Mouse (Mus musculus): ENCODE measurements at regions not wholly inside any gene's neighbourhood (a gene's known extent, or its start where the extent isn't known, plus 50 kb on each side); places are given as distances from the start of the nearest gene placed in this dataset.

DNA sequence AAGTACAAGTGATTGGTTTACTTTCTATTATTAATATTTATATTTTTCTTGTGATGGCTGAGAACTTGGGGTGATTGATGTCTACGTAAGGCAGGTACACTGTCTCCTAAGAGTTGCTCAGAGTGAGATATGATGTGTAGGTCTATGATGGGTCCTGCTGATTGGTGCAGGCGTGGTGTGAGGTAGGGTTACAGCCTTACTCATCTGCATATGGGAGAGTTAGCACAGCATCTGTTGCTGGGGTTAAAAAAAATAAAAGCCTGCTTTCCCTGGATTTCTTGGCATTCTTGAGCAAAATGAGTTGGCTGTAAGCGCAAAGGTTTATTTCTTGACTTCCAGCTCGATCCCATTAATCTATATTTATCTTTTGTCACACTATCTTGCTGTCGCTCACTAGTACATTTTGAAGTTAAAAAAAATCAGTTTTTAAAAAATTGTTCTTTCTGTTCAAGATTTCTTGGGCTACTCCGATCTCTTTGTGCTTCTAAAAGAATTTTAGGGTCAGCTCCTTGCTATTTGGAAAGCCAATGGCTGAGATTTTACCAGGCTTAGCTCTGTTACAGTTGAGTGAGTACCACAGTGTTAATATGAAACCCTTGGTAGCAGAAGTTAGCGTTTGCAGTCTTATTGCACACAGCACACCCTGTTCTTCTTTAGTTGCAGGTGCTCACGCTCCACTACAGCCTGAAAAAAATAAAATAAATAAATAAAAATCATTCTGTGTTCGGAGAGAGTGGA lies 482.0 kb downstream of the Plekhb2 start:
- no peak for DNase-seq

GRCm38 (mm10) chr1:35332340-35332684 lies 482.5 kb downstream of the Plekhb2 start:
- DNase-seq, result no peak

GRCm38 (mm10) chr1:35337647-35338046 lies 487.9 kb downstream of the Plekhb2 start:
- DNase-seq, result no peak

DNA sequence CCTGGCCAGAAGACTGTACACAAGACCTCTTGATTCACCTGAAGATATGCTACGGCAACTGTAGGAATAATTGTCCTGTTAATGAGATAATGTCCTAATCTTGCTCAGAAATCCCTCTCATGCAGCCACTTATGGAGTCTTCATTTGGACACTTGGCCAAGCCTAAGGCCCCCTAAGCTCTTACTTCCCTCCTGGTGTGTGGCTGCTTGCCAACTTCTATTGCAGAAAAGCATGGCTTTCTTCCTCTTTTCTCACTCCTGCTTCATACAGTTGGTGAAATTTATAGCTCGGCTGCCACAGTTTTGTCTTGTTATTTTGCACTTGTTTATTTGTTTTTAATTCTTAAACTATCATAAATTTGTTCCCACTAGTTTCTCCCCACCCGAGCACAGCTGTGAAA lies 488.4 kb downstream of the Plekhb2 start:
- DNase-seq, result no peak

DNA sequence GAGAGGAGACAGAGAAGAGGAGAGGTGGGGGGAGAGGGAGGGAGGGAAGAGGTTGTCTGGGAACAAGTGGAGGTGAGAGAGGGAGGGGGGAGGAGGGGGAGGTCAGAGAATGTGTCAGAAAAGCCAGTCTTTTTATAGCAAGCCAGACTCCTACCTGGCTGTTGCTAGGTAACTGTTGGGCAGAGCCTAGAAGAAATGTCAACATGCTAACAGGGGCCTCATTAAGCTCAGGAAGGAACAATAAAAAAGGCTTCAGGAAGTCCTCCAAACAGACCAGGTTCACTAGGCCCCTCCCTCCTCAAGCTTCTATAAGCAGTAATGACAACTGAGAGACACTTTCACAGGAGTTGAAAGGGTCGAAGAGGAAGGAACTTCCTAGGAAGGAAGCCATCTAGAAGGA lies 494.8 kb downstream of the Plekhb2 start:
- no peak for DNase-seq

DNA sequence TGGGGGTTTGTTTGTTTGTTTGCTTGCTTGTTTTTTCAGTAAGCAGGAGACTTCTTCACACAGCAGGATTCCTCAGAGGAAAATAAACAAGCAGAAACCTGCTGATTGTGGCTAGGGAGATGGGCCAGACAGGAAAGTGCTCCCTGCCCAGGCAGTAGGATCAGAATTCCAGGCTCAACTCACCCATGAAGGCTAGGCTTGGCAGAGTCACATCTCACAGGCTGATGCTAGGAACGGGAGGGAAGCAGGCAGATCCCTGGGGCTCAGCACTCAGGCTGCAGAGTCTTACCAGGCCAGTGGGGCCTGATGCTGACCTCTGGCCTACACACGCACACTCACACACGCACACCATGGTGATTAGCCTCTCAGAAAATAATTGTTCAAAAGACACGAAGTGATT lies 498.5 kb downstream of the Plekhb2 start:
- no peak for DNase-seq

- no peak for DNase-seq
Measured at GRCm38 (mm10) chr1:35358981-35359380, 509.2 kb downstream of the Plekhb2 start.

DNA sequence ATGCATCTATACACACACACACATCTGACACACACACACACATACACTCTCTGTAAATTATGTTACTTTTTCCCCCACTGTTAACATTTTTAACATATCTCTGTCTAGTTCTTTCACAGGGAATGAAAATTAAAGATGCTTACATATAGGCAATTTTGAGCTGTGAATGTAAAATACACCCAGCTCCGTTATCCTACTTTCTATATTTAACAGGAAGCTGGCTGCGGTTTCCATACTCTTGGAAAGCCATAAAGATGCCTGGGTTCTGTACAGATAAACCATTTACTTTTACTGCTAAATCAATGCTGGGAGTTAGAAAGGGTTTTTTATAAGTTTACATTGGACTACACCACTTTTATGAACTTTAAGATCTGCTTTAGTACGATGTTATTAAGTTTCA lies 511.7 kb downstream of the Plekhb2 start:
- DNase-seq, result no peak

GRCm38 (mm10) chr1:35362836-35363235 lies 513.1 kb downstream of the Plekhb2 start:
- DNase-seq, result no peak

DNA sequence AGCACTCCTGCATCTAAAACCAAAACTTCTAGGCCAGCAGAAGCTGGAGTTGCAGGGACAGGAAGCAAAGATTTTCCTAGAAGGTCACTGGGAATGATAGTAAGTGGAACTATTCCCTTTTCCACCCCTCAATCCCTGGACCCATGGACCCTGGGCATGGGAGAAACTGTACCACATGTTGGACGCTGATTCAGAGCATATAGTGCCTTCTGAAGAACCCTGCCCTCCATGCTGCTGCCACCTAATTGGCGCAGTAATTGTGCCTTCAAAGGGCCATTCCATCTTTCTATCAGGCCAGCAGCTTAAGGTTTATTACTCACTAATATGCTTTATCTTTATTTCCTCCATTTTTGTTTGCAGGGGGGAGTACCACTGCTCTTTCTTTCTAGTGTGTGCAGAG lies 516.8 kb downstream of the Plekhb2 start:
- no peak for DNase-seq

DNA sequence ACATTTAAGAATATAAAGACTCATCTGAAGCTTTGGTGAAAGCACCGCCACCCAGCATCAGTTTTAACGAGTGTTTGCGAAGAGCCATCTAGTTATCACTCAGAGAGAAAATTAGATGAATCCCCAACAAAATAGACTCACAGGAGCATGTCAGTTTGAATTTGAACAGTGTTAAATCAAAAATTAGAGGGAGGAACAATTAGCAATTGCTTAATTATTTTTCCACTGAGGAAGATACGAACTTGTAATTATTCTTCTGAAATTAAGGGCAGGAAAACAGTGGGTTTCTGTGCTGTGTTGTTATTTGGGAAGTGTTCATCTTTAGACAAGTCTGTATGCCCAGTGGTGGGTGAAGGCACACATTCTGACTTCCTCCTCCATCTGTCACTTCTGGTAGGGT lies 523.0 kb downstream of the Plekhb2 start:
- no peak for DNase-seq

DNA sequence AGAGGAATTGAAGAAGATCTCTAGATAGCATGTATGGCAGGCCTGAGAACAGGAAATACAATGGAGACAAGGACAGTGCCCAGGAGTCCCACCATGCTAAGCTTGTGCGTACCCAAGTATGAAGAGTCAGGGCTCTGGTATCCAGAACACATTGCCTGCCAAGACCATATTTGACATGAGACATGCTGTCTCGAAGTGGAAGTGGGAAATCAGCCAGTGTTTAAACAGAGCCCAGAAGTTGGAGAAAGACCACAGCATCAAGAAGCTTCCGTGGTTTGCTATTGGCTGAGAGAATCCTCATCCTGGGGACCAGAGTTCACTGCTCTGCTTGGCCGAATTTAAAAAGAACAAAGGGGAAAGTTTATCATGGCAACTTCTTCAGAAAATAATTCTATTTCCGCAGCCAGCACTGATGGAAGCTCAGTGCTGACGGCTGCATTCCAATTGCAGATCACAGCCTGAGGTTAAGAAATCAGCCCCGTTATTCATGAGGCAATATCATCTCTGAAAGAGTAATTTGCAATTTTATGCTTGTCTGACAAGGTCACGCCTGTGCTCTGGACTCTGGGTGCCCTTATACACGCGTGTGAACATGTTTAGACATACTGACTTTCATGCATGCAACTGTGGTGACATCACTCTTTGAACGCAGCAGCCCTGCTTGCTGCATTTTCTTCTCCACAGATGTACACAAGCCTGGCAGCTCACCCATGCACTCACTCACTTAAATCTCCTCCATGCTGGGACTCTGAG lies 531.0 kb downstream of the Plekhb2 start:
- DNase-seq, result peak; percentile 70

GRCm38 (mm10) chr1:35385430-35385829 lies 535.7 kb downstream of the Plekhb2 start:
- peak; percentile 84 for DNase-seq

DNA sequence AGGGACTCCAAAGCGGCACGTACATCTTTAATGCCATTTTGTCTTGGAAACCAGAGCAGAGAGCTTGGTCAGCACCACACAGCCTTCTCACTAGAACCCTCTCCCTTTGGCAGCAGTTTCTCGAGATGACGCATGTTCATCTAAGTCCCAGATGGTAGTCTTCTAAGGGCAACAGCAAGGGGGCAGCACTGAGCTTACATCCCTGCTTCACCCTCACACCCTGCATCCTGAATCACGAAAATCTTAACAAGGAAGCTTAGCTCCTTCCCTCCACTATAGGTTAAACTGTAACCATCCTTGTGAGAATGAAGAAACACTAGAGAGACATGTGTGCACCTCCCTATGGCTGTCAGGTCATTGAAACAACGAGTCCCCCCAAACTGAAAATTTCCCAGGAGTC lies 538.4 kb downstream of the Plekhb2 start:
- DNase-seq, result peak; percentile 58

DNA sequence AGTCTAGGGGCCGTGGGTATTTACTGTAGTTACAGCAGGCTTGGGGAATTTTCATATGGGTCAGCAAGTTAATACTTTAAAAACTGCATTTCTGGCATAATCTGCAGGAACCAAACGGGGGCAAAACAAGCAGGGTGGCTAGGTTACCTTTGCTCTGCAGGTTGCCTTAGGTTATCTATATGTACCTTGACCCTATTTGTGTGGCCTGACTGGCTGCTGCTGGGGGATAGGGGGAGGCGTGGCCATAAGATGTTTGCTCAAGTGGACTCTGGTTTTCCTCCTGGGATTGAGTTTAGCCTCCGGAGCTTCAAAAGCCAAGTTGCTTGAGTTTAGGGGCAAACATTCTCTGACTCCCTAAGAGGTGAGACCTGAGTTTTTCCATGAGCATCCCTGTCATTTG lies 540.6 kb downstream of the Plekhb2 start:
- no peak for DNase-seq

DNA sequence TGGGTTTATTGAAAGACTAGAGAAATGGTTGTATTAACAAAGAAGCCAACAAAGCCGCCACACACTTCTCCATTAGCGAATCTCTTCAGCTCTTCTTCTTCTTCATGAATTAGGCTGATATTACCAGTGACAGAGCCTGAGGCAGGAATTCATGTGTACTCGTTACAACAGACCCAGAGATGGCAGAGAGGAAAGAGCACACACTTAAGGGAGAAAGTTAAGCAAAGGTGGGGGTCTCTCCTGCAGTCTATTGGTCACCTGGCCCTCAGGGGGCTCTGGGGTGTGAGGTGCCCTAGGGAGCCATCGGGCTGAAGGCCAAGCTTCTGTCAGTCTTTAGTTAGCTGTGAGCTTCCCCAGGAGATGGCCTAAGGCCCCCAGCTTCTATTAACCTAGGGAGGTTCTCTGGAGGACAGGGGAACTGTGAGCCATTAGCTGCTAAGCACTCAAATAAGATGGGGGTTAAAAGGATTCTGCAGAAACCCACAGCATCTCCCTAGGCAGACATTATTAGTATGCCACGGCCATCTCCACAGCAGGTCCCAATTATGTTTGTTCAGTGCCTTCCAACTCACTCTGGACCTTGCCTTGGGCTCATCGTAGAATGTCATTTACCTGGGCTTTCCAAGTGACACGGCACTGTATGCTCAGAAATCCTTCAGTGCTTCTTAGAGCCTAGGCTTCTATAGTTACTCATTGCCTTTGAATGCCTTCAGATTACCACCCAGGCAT lies 541.2 kb downstream of the Plekhb2 start:
- no peak for DNase-seq

GRCm38 (mm10) chr1:35393550-35394118 lies 543.9 kb downstream of the Plekhb2 start:
- no peak for DNase-seq

DNA sequence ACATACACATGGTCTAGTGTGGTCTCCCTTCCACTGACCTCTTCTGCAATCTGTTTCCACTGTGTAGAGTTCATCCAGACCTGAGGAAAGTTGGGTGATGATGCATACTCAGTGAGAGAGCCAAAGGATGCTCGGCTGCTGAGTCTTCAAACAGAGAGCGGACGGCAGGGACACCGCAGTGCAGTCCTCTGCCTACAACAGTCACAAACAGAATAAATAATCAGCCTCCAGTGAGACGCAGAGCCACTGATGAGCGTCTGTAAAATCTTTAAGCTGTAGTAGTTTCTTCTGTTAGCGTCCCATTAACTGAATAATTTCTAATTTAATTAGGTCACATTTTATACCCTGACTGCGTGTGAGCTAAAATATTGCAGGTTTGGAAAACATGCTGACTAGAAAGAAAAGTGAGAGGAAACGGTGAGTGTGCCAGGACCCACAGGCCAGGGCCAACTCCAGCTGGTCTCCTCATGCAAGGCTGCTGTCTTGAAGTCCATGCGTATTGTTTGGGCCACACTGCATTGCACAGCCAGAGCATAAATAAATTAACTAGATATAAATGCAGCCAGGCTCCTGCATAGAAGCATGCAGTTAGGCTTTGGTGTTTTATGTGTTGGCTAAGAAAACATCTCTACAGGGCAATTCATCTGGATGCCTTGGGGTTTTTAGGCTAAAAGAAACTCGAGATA lies 551.0 kb downstream of the Plekhb2 start:
- DNase-seq, result no peak

DNA sequence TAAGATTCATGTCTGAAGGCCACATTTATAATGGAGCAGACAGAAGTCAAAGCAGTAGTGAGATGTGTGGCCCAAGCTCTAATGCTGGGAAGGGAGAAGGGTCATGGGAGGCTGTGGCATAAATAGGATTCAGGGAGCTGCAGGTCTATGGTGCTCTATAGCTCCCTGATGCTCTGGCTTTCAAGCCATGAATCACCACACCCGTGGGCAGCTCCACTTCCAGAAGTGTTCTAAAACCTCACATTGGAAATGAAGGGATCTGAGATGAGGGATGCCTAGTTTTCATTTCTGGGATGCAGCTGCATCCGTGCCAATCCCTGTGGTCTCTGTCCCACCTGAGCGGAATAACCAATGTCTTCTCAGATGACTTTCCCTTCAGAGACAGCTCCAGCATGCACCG lies 553.2 kb downstream of the Plekhb2 start:
- DNase-seq, result no peak

DNA sequence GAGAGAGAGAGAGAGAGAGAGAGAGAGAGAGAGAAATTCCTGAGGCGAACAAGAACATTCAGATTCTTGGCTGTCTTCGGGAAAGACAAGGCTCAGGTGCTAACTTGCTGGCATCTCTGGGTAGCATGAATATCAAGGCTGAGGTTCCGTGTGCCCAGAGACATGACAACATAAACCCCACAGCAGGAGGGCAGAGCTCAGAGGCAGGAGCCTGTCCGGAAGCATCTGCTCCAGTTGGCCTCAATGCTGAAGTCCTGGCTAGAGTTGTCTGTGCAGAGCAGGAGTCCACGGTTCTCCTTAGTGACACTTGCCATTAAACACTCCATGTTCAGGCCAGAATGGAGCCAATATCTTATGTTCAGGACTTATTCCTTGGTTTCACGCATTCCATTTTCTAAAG lies 555.6 kb downstream of the Plekhb2 start:
- no peak for DNase-seq

GRCm38 (mm10) chr1:35415646-35416045 lies 565.9 kb downstream of the Plekhb2 start:
- DNase-seq, result peak; percentile 52

- DNase-seq, result no peak
Measured at GRCm38 (mm10) chr1:35428126-35428840, 578.5 kb downstream of the Plekhb2 start.
